Mouse (Mus musculus): Measurements from ENCODE around the gene Galnt4.
"Not testable (repeated sequence)": the region's sequence is repeated elsewhere in the genome, so short reads cannot be mapped to it uniquely, and the experiment has no call there.

The Galnt4 gene

GRCm38 (mm10) chr10:99132189-99132588 is 24.2 kb downstream of the Galnt4 start:
- ChIA-PET POLR2A (interaction anchor here in 1 of 4 experiments (1.0 kb wide), 1 partner anchor 12 kb away, joined by 3 read pairs; no protein-coding TSS in a partner anchor), CTCF (interaction anchor here in 2 of 4 experiments (0.7 to 1.2 kb wide), 2 partner anchors 23 to 34 kb away, joined by 3 read pairs; no protein-coding TSS in a partner anchor)

DNA sequence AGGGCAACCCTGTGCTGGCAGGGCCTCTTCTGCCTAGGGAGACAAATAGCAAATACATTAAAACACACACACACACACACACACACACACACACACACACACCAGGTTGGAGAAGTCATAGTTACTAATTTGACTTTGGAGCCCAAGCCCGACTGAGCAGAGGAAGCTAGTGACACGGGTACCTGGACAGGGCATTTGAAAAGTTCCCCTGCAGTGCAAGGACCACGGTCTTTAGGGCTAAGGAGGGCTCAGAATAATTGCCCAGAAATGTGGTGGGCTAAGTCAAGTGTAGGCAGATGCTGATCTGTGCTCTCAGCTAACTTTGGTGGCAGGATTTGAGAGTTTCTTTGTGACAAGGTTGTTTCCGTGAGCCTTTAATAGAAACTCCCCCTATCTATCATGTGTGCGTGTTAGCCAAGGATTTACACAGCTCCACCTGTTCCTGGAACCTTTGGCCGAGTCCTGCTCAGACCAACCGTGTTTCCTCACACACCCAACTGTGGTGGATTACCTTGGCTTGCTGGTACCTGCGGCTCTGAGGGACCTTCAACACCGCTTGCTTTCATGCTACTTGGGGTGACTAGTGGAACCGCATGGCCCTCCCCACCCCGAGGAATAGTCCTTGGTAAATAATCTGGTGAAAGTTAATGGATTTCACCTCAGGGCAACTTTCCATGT is 24.8 kb downstream of the Galnt4 start:
- POLR2A ChIA-PET: interaction anchor here in 1 of 4 experiments (1.0 kb wide), 1 partner anchor 12 kb away, joined by 3 read pairs; no protein-coding TSS in a partner anchor

DNA sequence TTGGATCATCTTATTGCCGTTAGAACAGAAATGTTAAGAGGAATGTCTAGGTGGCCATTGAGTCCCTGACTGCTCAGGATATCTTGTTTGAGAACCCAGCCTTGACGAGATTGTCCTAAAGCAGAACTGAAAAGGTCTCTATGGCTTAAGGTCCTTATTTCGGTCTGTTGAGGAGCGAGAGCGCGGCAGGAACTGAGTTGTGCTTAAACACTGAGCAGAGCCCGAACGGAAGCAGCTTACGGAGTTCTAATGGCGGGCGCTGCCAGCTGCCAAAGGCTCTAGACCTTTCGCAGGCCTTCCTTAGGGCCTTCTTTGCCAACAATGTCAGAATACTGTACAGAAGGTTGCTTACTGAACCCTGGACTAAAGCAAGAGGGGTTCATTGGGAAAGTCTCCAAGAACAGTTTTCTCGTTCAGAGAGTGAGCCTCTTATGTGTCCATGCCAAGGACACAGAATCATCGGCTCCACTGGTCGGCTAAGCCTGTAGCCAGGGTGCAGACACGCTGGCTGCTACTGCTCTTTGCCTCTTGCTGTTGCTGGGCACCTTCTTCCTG is 25.4 kb downstream of the Galnt4 start:
- CTCF ChIA-PET: no interaction called here
- POLR2A ChIA-PET: no interaction called here

More for the DNA sequence above, 24.8 kb downstream of the Galnt4 start:
- CTCF ChIA-PET: interaction anchor here in 2 of 4 experiments (0.6 to 1.2 kb wide), 3 partner anchors 22 to 33 kb away, joined by 3 to 4 read pairs (median 3); no protein-coding TSS in a partner anchor

DNA sequence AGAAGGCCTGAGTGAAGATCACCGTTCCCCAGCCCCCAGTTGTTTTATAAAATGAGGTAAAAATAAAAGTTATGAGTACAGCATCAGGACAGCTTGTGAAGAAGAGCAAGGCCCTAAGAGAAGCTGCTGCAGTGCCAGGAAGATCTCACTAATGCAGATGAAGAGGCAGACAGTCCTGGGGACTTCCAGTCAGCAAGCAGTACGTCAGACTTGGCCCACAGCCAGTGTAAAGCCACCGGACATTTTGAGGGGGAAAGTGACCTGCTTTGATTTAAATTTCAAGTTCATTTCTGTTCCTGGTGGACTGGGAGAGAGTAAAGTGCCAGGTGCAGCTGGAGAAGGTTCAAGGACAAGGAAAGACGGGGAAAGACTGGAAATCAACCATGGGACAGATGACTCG is 28.4 kb downstream of the Galnt4 start:
- ChIA-PET CTCF (interaction anchor here in 1 of 4 experiments (0.6 kb wide), 1 partner anchor 8 kb away, joined by 6 read pairs; no protein-coding TSS in a partner anchor), POLR2A (interaction anchor here in 1 of 4 experiments (1.4 kb wide), 1 partner anchor 9 kb away, joined by 3 read pairs; no protein-coding TSS in a partner anchor)

DNA sequence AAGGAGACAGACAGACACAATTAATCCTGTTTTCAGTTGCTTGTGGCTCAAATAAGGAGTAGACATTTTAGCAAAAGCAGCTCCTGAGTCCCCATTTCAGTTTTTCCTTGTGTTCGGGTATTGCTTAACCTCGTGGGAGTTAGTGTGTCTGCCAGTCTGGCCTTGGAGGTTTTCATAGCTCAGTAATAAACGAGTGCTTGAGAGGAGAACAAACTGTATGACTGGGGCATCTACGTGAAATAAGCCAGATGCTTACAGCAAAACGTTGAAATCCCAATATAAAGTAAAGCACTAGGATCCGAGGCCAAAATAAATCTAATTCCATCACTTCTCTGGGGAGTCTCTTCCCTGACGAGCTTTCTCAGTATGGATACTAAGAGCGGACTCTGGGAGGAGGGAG is 37.7 kb downstream of the Galnt4 start:
- ChIA-PET CTCF (no interaction called here), POLR2A (interaction anchor here in 1 of 4 experiments (1.2 kb wide), 1 partner anchor 10 kb away, joined by 3 read pairs; no protein-coding TSS in a partner anchor)

GRCm38 (mm10) chr10:99146596-99146995 is 38.6 kb downstream of the Galnt4 start:
- ChIA-PET CTCF (no interaction called here), POLR2A (no interaction called here)

DNA sequence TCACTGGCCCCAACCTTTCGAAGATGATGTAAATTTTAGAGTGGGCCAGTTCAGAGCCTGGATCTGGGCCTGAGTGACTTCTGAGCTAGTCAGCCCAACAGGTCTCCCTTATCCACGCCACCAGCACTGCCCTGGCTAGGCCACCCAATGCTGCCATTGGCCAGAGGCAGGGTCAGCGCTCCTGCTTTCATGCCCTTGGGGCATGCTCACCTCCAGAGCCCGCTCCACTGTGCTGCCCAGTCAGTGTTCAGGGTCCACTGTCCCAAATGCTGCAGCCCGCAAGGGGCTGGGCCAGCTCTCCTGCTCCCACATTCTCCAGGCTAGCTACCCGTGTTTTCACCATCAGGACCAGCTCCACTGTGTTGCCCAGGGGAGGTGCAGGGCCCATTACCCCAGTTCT is 42.1 kb downstream of the Galnt4 start:
- ChIA-PET CTCF (interaction anchor here in 1 of 4 experiments (3.1 kb wide), 1 partner anchor 12 kb away, joined by 15 read pairs; no protein-coding TSS in a partner anchor), POLR2A (no interaction called here)

DNA sequence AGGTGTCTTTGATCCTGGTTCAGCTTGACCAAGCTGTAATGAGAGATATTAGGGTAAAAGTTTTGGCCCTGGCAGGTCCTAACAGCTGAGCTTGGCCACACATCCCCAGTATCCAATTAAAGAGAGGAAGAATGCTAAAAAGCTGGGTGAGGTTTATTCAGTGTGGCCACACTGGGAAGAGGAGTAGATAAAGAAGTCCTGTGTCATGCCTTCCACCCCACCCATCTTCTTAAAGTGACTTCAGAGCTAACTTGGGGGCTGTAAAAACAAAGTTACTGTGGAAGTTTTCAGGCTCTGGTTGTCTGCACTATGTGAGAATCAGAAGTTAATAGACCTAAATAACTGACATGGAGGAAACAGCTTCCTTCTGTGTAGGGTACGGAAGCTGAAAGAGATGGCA is 43.6 kb downstream of the Galnt4 start:
- POLR2A ChIA-PET: interaction anchor here in 2 of 4 experiments (0.6 to 0.8 kb wide), 2 partner anchors 410 to 418 kb away, joined by 3 to 4 read pairs; no protein-coding TSS in a partner anchor

GRCm38 (mm10) chr10:99152063-99152462 is 44.1 kb downstream of the Galnt4 start:
- ChIA-PET CTCF (interaction anchor here (0.6 to 3.1 kb wide), 9 partner anchors 8 to 921 kb away, joined by 3 to 19 read pairs (median 3); no protein-coding TSS in a partner anchor), POLR2A (interaction anchor here in 2 of 4 experiments (0.8 to 1.5 kb wide), 2 partner anchors 10 to 409 kb away, joined by 3 to 4 read pairs; no protein-coding TSS in a partner anchor)

More for the DNA sequence above, 43.6 kb downstream of the Galnt4 start:
- CTCF ChIA-PET: interaction anchor here (0.6 to 3.1 kb wide), 8 partner anchors 9 to 921 kb away, joined by 3 to 19 read pairs (median 4); no protein-coding TSS in a partner anchor

DNA sequence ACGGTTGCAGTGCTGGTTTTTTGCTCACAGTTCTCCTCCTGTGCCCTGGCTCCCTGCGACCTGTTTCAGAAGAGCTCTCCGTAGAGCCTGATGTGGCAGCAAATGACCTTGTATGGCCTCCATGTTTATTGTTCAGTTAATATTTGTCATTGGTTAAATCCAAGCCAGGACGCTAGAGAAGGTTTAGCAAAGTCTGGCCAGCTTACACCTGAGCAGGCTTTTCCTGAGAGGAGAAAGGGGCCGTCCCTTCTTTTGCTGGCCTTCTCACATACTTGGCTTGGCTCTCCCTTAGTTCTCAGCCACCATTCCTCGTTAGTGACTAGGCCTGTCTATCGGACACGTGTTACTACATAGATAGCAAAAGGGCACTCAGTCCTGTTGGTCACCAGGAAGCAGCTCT is 46.7 kb downstream of the Galnt4 start:
- ChIA-PET CTCF (interaction anchor here in 1 of 4 experiments (1.1 kb wide), 1 partner anchor 22 kb away, joined by 3 read pairs; no protein-coding TSS in a partner anchor), POLR2A (no interaction called here)

GRCm38 (mm10) chr10:99156808-99157207 is 48.8 kb downstream of the Galnt4 start:
- POLR2A ChIA-PET: no interaction called here
- CTCF ChIA-PET: interaction anchor here in 1 of 4 experiments (0.7 to 1.1 kb wide), 2 partner anchors 12 to 233 kb away, joined by 3 read pairs; no protein-coding TSS in a partner anchor

DNA sequence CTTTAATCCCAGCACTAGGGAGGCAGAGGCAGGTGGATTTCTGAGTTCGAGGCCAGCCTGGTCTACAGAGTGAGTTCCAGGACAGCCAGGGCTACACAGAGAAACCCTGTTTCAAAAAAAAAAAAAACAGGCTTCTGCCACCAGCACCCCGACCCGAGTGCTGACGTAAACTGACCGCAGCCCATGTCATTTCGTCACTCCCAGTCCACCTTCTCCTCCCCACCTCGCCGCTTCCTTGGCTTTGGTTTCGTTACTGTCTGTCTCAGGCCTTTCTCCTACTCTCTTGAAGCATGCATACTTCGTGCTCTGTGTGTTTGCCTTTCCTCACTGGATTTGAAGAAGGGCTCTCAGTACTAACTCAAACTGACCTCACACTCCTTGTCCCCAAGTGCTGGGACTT is 49.7 kb downstream of the Galnt4 start:
- CTCF ChIA-PET: interaction anchor here in 2 of 4 experiments (1.1 kb wide), 2 partner anchors 13 to 32 kb away, joined by 3 read pairs; no protein-coding TSS in a partner anchor
- POLR2A ChIA-PET: not testable (repeated sequence)

- POLR2A ChIA-PET: interaction anchor here in 2 of 4 experiments (0.6 to 2.0 kb wide), 7 partner anchors 9 to 928 kb away, joined by 3 to 8 read pairs (median 3); partner anchors contain the start of gene Poc1b (in 1 of the 2)
- CTCF ChIA-PET: interaction anchor here (0.5 to 3.3 kb wide), 37 partner anchors 9 to 516 kb away, joined by 3 to 26 read pairs (median 4); partner anchors contain the start of genes Galnt4 (in 1 of the 4) and Poc1b (in 1 of the 4)
These were observed 54.1 kb downstream of the Galnt4 start for GRCm38 (mm10) chr10:99161987-99162582.

All from embryonic stem cell, embryonic (primary cell).